Mouse (Mus musculus) forebrain, embryonic 14.5 days (tissue): ENCODE measurements around the gene Tlr5. TPM values are rescaled to one million over a fixed set of nuclear protein-coding genes. Genes with fewer than 3 reads are reported as not detected.

ENCODE experiments used
- ATAC-seq: fragments of 200-750 bp; cut with Nextera tagmentation; 2 replicates; pipeline ENCODE4 v1.8.0; 2017; ENCODE audit warnings: mild to moderate bottlenecking, moderate library complexity
- DNase-seq: peaks from one replicate; pipeline ENCODE4 v3.0.0-alpha.2; 2015; ENCODE audit warnings: low spot score
- H3K27ac ChIP-seq: fragments of 300-500 bp; sonication (generic); 2 replicates; pipeline ENCODE4 v1.5.1; 2014; ENCODE audit warnings: low read depth, mild to moderate bottlenecking, control low read depth, low read length, moderate library complexity
- H3K27me3 ChIP-seq: fragments of 300-500 bp; sonication (generic); replicated peaks from 2 replicates; pipeline ENCODE4 v1.6.1; 2014; ENCODE audit warnings: low read length, control low read depth, mixed read lengths; ENCODE audit not compliant: control insufficient read depth, insufficient read depth
- H3K36me3 ChIP-seq: fragments of 300-500 bp; sonication (generic); 2 replicates; pipeline ENCODE4 v1.6.1; 2014; ENCODE audit warnings: low read length, control low read depth; ENCODE audit not compliant: control insufficient read depth, insufficient read depth
- H3K4me1 ChIP-seq: fragments of 300-500 bp; sonication (generic); 2 replicates; pipeline ENCODE4 v1.6.1; 2014; ENCODE audit warnings: antibody characterized with exemption, low read length, control low read depth; ENCODE audit not compliant: control insufficient read depth, insufficient read depth
- H3K4me2 ChIP-seq: fragments of 300-500 bp; sonication (generic); 2 replicates; pipeline ENCODE4 v1.6.1; 2014; ENCODE audit warnings: mild to moderate bottlenecking, control low read depth, low read length
- H3K4me3 ChIP-seq: fragments of 300-500 bp; sonication (generic); 2 replicates; pipeline ENCODE4 v1.5.1; 2014; ENCODE audit warnings: low read depth, low read length, control low read depth
- H3K9ac ChIP-seq: fragments of 300-500 bp; sonication (generic); 2 replicates; pipeline ENCODE4 v1.6.1; 2014; ENCODE audit warnings: mild to moderate bottlenecking, low read length, control low read depth, moderate library complexity
- H3K9me3 ChIP-seq: fragments of 300-500 bp; sonication (generic); replicated peaks from 2 replicates; pipeline ENCODE4 v1.6.1; 2016; ENCODE audit warnings: low read length, control low read depth, mixed read lengths; ENCODE audit not compliant: control insufficient read depth
- WGBS: fragments of 180-500 bp; shearing (Covaris S2); extraction: QIAGEN DNeasy Blood & Tissue Kit; methylation state at CpG from one replicate; pipeline ENCODE4 v1.1.7; 2014; 5-methylcytosine and 5-hydroxymethylcytosine counted together
- polyA plus RNA-seq: library from polyadenylated mRNA; unstranded; fragments of >200 nt; fragmentation: Nextera tagmentation; extraction: Ambion mirVana; gene quantifications from 2 replicates; pipeline ENCODE4 v1.2.1, GENCODE M21; 2014

Tlr5 gene
- polyA plus RNA-seq, 1 experiment from 2014 or later, result 0.11 TPM

DNA sequence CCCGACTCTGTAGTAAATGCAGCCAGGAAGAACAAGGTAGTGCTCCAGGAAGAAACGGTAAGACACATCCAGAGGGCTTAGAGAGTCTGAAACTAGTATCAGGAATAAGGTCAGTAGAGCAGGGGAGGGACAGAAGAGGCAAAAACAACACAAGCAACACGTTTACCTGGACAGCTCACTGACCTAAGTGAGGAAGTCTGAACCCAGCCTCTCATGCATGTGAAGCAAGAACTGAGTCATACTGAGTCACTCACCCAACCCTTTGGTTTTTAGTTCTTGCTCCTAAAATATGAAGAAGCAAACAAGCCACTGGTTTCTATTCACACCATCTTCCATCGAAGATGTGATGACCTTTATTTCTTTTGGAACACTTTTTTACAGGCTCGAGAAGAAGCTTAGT, 9.9 kb upstream of the Tlr5 start:
- DNase-seq, result no peak
- H3K9me3 ChIP-seq, result no peaks in the 10 kb centered on the region
- 81% methylated on average over 5 of the region's 5 CpGs for WGBS

GRCm38 (mm10) chr1:182945561-182945960, 9.0 kb upstream of the Tlr5 start:
- Histone ChIP-seq H3K4me1 (peaks cover 3% of the 10 kb centered on the region; the same call in 1 of the 2 replicates), H3K4me3 (no peak overlapping the region), H3K27me3 (no peaks in the 10 kb centered on the region), H3K9me3 (no peaks in the 10 kb centered on the region), H3K4me2 (no peak overlapping the region), H3K36me3 (no peaks in the 10 kb centered on the region), H3K27ac (no peak overlapping the region), H3K9ac (no peak overlapping the region)
- DNase-seq (no peak), ATAC-seq (no peak)
- 84% methylated on average over 6 of the region's 6 CpGs for WGBS

More for the DNA sequence above, 9.9 kb upstream of the Tlr5 start:
- H3K4me2 ChIP-seq, result no peak overlapping the region
- H3K27ac ChIP-seq, result no peak overlapping the region
- H3K9ac ChIP-seq, result no peak overlapping the region
- no peak for ATAC-seq
- peaks cover 3% of the 10 kb centered on the region; the same call in 1 of the 2 replicates for H3K4me1 ChIP-seq
- no peak overlapping the region for H3K4me3 ChIP-seq
- no peaks in the 10 kb centered on the region for H3K27me3 ChIP-seq
- no peaks in the 10 kb centered on the region for H3K36me3 ChIP-seq

- H3K9me3 ChIP-seq, result no peaks in the 10 kb centered on the region
- H3K4me3 ChIP-seq, result no peak overlapping the region
- H3K27me3 ChIP-seq, result no peaks in the 10 kb centered on the region
- no peak overlapping the region for H3K27ac ChIP-seq
- WGBS, result 76% methylated on average over 9 of the region's 9 CpGs
- DNase-seq, result no peak
- H3K4me2 ChIP-seq, result no peak overlapping the region
- ATAC-seq, result no peak
- peaks cover 9% of the 10 kb centered on the region; the same call in 1 of the 2 replicates for H3K4me1 ChIP-seq
- H3K9ac ChIP-seq, result no peak overlapping the region
- H3K36me3 ChIP-seq, result no peaks in the 10 kb centered on the region
Measured at GRCm38 (mm10) chr1:182951298-182951697, 3.3 kb upstream of the Tlr5 start.

GRCm38 (mm10) chr1:182953165-182953564, 1.4 kb upstream of the Tlr5 start:
- H3K36me3 ChIP-seq, result no peaks in the 10 kb centered on the region
- 19% methylated on average over 3 of the region's 3 CpGs for WGBS

DNA sequence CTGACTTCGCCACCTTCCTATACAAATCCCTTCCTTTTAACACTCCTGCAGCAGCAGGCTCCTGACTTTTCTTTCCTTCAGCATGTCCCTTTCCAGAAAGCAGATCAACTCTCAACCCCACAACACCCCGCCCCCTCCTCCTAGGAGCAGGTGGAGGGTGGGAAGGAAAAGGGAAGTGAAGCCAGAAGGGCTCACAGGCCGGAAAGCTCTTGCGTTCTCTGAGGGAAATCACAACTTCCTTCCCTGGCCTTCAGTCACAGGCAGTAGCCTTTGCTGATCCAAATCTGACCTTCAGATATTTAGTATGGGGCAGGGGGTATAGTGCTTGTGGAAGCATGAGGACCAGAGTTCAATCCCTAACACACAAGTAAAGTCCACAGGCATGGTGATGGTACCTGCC, 921 bp upstream of the Tlr5 start:
- Histone ChIP-seq H3K9ac (no peak overlapping the region), H3K9me3 (no peaks in the 10 kb centered on the region), H3K27ac (peak overlapping the region; percentile 21; the same call in 1 of the 2 replicates), H3K27me3 (no peaks in the 10 kb centered on the region), H3K4me3 (no peak overlapping the region), H3K4me1 (peaks cover 9% of the 10 kb centered on the region; the same call in 1 of the 2 replicates), H3K36me3 (no peaks in the 10 kb centered on the region), H3K4me2 (no peak overlapping the region)
- ATAC-seq (no peak), DNase-seq (no peak)
- WGBS, result 77% methylated on average over 4 of the region's 4 CpGs

More at GRCm38 (mm10) chr1:182953165-182953564, 1.4 kb upstream of the Tlr5 start:
- Histone ChIP-seq H3K4me1 (peaks cover 9% of the 10 kb centered on the region; the same call in 1 of the 2 replicates), H3K27ac (peak overlapping the region; percentile 21; the same call in 1 of the 2 replicates), H3K9me3 (no peaks in the 10 kb centered on the region), H3K9ac (no peak overlapping the region), H3K27me3 (no peaks in the 10 kb centered on the region), H3K4me3 (no peak overlapping the region), H3K4me2 (no peak overlapping the region)
- peak; percentile 45; the same call in 1 of the 2 replicates for ATAC-seq
- peak; percentile 49 for DNase-seq

DNA sequence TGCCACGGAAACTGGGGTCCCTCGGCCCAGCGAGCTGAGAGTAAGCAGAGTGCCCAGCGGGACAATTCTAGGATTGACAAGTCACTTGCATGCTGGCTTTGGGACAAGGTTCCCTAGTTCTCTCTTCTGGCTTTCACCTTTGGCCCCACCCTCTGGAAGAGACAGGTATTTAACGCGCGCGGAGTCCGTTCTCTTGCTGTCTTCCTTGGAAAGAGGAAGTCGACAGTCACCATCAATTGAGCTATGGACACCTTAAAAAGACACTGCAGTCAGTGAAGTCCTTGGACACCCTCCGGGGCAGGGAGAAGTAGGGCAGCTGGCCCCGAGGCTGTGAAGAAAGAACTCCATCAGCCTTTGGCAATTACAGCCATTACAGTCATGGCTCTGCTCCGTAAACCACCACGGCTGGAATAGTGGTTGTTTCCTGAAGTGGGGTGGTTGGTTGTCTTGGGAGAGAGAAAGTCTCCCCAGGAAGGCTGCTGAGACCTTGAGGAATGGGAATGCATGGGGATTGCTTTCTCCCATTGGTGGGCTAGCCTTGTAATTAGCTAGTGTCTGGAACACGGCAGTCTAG, 546 bp downstream of the Tlr5 start:
- Histone ChIP-seq H3K9me3 (no peaks in the 10 kb centered on the region), H3K27ac (no peak overlapping the region), H3K9ac (peak overlapping the region; percentile 46; the same call in 1 of the 2 replicates), H3K36me3 (no peaks in the 10 kb centered on the region), H3K27me3 (no peaks in the 10 kb centered on the region), H3K4me2 (peak overlapping the region; percentile 46), H3K4me3 (peak overlapping the region; percentile 24), H3K4me1 (peaks cover 16% of the 10 kb centered on the region)
- WGBS, result 20% methylated on average over 15 of the region's 15 CpGs
- DNase-seq (no peak), ATAC-seq (no peak)

DNA sequence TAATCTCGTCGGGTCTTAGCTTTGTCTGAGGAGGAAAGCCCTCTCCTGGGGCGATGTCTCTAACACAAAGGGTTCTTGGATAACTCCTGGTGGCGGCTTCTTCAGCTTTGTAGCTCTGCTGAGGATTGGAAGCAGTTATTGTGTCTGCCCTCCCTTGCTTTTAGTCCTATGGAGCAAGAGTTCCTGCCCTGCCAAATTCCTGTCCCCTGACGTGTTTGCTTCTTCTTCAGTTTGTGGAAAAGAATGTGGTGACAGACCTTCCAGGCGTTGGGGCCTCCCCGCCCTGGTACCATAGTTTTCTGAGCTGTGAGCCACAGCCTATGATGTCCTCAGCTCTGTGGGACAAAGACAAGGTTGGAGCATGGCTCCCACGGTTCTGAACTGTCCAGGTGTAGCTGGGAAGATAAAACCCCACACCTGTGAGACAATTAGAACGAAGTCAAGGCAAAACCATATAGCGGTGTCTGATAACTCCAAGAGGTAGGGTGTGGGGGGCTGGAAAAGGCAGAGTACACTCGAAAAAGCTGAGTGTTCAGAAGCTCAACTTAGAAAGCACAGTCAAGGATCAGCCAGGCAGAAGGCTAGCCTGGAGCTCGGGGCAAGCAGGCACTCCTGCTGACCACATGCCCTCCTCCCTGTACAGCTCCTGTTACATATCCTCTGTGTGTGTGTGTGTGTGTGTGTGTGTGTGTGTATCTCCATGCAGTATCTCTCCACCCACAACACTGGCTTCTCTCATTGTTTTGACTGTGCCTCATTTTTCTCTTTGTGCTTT, 1.8 kb downstream of the Tlr5 start:
- H3K4me3 ChIP-seq, result no peak overlapping the region
- H3K4me1 ChIP-seq, result peaks cover 16% of the 10 kb centered on the region
- ATAC-seq (no peak), DNase-seq (no peak)
- no peak overlapping the region for H3K4me2 ChIP-seq
- H3K9ac ChIP-seq, result no peak overlapping the region
- no peak overlapping the region for H3K27ac ChIP-seq
- WGBS, result 62% methylated on average over 12 of the region's 12 CpGs
- 0 out of 2 replicates have a peak, but pooled peaks cover 3% of the 10 kb centered on the region for H3K27me3 ChIP-seq
- H3K9me3 ChIP-seq, result no peaks in the 10 kb centered on the region
- H3K36me3 ChIP-seq, result no peaks in the 10 kb centered on the region

GRCm38 (mm10) chr1:182957001-182957757, 2.6 kb downstream of the Tlr5 start:
- Histone ChIP-seq H3K4me1 (peaks cover 16% of the 10 kb centered on the region), H3K36me3 (no peaks in the 10 kb centered on the region), H3K27me3 (0 out of 2 replicates have a peak, but pooled peaks cover 3% of the 10 kb centered on the region), H3K4me3 (no peak overlapping the region), H3K4me2 (no peak overlapping the region), H3K27ac (no peak overlapping the region), H3K9me3 (no peaks in the 10 kb centered on the region), H3K9ac (no peak overlapping the region)
- DNase-seq (no peak), ATAC-seq (no peak)
- WGBS, result 87% methylated on average over 16 of the region's 16 CpGs
